Mouse (Mus musculus) cerebellum, adult 18-20 months (tissue): Measurements from ENCODE around the gene Nkap.
"Not testable (repeated sequence)": the region's sequence is repeated elsewhere in the genome, so short reads cannot be mapped to it uniquely, and the experiment has no call there.

Source experiments
- DNase-seq, 2 experiments: peaks; one replicate each; pipeline ENCODE4 v3.0.0; 2021

Nkap gene

GRCm38 (mm10) chrX:37126671-37127358 lies at the start of gene Nkap:
Gene Nkap (plus strand): TSS chrX:37126795.
- peak; percentile 62 to 80 for DNase-seq

DNA sequence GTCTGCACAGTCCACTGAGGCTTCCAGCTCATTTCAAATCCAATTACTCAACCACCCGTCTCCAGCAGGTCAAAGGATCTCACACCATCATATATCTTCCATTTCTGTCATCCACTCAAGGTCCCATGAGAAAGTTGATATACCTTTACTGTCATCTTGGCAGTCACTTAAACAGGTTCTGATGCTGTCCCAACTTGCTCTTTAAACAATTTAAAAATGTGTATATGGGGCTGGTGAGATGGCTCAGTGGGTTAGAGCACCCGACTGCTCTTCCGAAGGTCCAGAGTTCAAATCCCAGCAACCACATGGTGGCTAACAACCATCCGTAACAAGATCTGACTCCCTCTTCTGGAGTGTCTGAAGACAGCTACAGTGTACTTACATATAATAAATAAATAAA lies 46.2 kb upstream of the Nkap start:
- DNase-seq = not testable (repeated sequence)

GRCm38 (mm10) chrX:37081194-37081593 lies 45.4 kb upstream of the Nkap start:
- DNase-seq = no peak

DNA sequence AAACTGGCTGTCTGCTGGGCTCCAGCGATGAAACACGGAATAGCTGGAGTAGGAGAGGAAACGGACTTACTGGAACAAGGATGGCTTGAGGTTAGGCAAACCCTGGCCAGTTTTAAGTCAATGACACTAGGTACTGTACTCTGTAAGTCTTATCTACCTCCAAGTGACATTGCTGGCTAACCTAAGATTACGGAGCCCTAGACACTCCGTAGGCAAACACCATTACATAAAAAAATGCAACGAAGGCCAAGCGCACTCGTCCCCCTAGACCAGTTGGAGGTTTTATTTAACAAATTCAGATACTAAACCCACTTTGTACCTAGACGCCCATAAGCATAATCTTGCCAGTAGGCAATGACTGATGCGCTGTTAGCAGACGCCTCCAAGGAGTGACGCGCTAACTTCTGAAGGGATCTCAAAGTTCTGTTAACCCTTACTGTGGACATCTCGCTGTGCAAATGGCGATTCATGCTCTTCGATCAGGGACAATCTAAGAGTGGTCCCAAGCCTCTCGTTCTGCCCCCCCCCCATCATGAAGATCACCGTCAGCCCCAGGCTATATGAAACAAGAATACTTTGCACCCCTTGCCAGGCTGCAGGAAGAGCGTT lies 42.2 kb upstream of the Nkap start:
- DNase-seq = peak in 1 of 2 experiments; percentile 9

DNA sequence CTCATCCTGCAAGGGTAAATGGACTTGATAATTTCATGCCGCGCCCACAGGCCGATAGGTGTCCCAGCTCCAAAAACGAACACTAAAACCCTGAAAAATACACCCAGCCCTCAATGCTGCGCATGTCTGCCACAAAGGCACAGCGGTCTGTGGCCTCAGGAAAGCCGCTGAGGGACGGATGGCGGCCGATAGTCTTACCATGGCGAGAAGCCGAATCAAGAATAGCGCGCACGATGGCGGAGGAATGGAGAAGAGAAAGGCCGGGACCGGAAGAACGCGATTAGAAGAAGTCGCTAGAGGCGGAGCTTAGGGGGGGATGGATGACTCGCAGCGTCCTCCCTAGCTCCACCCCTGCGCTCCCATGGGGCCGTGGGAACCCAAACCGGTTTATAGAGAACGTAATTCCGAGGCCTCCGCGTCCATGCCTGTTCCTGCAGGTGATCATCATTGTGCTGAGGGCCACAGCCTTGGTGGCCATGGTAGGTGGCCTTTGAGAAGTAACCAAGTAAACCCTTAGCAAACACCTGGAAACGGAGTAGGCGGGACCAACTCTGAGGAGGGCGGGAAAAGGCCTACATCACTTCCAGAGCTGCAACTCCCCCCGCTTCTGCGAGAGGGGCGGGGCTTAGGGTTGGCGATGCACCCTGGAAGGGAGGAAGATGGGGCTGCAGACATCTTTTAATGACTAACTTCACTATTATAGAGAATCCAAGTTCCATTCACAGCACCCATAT lies 41.5 kb upstream of the Nkap start, which contains the start of gene Rpl39:
TSS of gene Rpl39 (minus strand) at position 476 of the 734 bp plus-strand sequence.
- peak; percentile 84 to 90 for DNase-seq

DNA sequence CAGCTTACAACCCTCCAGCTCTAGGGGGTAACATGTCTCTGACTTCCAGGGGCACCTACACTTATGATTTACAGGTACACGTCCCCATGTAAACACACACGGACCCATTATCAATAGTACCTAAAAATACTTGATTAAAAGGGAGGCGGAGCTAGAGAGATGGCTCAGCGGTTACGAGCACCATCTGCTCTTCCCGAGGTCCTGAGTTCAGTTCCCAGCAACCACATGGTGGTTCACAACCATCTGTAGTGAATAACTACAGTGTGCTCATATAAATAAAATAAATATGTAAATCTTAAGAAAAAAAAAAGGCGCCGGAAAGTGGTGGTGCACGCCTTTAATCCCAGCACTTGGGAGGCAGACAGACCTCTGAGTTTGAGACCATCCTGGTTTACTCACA lies 40.9 kb upstream of the Nkap start:
- no peak for DNase-seq

DNA sequence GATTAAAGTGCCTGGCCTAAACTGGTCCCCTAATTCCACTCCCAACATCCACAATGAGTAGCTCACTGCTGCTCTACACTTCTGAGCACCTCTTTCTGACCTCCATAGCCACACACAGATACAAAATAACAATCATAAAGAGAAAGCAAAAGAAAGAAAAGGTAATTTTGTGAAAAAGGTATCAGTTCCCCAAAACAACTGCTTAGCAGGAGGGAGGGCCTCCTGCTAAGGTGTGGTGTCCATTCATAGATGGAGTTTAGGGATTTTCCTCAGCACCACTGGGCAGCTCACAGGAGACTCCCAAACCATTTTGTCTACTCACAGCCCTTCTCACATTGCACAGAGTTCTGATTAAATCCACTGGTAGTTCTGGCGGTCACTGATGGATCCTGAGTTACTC lies 37.8 kb upstream of the Nkap start:
- DNase-seq = no peak

DNA sequence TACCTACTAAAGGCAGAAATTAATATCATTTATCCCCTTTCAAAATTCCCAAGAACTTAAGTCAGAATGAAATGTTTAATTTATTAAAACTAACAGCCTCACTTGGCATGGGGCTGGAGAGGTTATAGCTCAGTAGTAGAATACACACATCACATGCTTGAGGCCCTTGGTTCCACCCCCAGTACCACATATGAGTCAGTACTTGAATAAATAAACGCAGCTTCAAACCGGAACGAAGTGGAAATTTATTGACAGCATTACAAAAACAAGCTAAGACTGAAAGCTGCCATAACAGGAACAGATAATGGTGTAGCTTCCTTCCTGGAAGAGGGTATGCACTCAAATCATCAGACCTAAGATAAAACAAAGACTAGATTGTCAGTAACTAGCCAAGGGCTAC lies 35.1 kb upstream of the Nkap start:
- DNase-seq = no peak

GRCm38 (mm10) chrX:37095106-37095768 lies 31.4 kb upstream of the Nkap start:
- no peak for DNase-seq

GRCm38 (mm10) chrX:37098681-37099080 lies 27.9 kb upstream of the Nkap start:
- no peak for DNase-seq

DNA sequence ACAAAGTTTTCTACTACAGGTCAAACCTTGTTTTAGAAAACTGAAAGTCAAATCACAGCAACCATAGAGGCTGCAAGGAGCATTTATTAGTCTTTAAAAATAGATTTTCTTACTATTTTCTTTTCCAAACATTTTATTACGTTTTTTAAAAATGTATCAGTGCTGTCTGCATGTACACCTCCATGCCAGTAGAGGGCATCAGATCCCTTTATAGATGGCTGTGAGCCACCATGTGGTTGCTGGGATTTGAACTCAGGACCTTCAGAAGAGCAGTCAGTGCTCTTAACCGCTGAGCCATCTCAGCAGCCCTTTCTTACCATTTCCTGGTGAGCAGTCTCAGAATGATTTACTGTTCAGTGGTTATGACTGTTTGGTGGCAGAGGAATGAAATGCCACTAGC lies 22.8 kb upstream of the Nkap start:
- no peak for DNase-seq

DNA sequence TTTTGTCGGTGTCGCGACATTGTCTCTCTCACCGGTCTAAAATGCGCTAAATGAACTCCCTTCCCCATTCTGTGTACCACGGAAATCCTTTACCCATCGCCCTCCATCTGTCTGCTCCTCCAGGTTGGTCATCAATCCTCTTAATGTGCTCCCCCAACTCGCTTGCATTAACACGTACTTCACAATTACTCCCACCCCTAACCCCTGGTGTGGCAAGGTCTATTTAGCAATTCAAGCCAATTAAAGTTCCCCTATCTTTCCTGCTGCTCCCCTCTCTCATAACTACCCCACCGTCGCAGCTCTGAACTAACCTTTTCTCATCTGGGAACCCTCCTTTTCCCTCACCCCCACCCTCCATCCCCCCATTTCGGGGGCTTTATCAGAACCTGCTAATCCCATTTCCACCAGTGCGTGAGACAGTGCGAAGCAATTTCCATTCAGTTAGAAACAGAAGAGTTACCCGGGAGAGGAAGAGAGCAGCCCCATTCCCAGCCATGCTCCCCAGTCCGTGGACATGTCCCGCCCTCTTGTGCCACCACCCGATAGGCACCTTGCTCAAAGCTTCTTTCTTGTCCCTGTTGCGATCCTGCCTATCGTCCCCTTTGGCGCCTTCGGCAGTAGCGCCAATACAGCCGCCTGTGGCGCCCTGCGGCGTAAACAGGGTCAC lies 16.9 kb upstream of the Nkap start:
- no peak for DNase-seq

- DNase-seq = peak; percentile 86 to 94
Measured at GRCm38 (mm10) chrX:37110193-37110880, 16.3 kb upstream of the Nkap start, which contains the start of gene Upf3b. Gene Upf3b (minus strand): TSS chrX:37110322.

- DNase-seq = no peak
Measured at GRCm38 (mm10) chrX:37110881-37111193, 15.8 kb upstream of the Nkap start.

GRCm38 (mm10) chrX:37117085-37117484 lies 9.5 kb upstream of the Nkap start:
- DNase-seq = no peak

DNA sequence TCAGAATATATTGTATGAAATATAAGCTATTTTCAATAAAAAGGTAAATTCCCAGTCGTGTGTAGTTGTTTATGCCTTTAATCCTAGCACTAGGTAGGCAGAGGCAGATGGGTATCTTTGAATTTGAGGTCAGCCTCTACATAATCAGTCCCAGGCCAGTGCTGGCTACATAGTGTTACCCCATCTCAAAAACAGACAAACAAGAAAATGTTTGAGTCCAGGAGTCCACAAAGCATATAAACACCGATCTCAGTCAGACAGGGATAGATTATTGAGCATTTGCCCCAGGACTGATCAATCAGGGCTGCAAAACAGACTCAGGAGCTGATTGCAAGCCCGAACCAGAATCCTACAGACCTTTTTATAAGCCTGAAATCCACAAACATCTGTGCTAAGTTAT lies 7.0 kb upstream of the Nkap start:
- no peak for DNase-seq

GRCm38 (mm10) chrX:37120212-37120611 lies 6.4 kb upstream of the Nkap start:
- DNase-seq = no peak

DNA sequence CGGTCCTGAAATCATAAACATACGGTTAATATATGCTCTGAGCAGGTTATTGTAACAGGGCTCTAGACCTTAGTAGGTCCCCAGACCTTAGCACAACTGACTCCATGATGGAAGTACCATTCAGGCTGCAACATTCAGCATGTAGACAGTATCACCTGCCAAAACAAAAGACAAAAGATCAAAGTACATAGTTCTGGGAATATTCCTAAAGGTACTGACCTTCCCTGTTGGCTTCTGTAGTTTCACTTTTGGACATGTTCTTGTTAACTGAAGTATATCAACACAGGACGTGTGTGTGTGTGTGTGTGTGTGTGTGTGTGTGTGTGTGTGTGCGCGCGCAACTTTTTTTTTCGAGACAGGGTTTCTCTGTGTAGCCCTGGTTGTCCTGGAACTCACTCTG lies 1.1 kb upstream of the Nkap start:
- DNase-seq = no peak

DNA sequence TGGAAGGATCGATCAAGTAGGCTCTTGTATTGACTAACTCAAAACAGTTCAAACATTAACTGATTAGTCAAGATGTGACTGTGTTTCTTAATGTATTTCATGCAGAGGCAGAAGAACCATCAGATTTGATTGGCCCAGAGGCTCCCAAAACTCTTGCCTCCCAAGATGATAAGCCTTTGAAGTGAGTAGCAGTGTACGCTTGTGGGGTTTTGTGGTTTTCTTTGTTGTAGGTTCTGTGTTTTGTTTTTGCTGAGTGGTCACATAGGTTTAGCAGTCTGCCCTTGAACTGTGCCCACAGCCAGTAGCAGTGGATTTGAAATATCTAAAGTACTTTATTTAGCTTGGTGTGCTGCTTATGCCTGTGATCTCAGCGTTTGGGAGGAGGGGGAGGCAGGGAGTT lies 15.1 kb downstream of the Nkap start:
- no peak for DNase-seq

DNA sequence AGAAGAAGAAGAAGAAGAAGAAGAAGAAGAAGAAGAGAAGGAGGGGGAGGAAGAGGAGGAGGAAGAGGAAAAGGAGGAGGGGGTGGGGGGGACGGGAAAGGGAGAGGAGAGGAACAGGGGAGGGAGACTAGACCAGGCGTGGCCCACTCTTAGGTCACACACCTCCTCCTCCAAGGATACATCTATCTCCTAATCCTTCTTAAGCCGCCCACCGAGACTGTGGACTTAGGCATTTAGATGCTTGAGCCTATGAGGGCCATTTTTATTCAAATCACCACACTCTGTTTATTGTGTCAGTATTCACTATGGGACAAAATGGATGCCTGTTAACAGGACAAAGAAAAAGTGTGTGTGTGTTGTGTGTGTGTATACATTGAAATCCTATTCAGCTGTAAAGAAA lies 17.9 kb downstream of the Nkap start:
- not testable (repeated sequence) for DNase-seq

DNA sequence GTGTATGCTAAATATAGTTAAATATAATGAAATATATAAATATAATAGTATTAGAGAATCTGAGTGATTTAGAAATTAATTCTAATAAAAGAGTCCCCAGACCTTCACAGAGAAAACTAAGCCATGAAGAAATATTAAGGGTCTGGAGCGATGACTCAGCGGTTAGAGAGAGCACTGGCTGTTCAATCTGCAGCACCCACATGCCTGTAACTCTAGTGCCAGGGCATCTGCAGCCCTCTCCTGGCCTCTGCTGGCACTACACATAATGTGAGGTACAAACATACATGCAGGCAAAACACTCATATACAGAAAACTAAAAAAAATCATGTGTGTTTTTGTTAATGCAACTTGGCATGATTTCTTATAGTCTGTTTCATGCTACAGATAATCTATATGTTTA lies 18.4 kb downstream of the Nkap start:
- no peak for DNase-seq

DNA sequence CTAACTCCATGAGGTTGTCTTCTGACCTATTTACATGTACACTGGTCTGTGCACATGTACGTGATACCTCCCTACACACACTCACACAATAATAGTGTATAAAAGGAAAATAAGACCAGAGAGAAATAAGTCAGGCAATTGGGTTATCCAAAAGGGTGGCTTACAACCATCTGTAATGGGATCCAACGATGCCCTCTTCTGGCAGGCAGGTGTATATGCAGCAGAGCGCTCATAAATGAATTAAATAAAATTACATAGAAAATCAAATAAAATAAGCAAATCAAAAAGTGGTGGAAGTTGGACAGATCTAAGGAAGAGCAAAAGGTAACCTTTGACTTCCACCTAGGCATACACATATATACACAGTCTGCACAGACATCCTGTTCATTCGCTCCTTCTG lies 31.2 kb downstream of the Nkap start:
- DNase-seq = no peak
